Mouse (Mus musculus) cerebellum, adult (tissue): Measurements from ENCODE around the gene Ankdd1a.

ENCODE experiments used
- ATAC-seq: cut with Nextera tagmentation; 2 replicates; pipeline ENCODE4 v1.9.2; 2017; ENCODE audit warnings: mild to moderate bottlenecking, moderate library complexity, mixed read lengths; ENCODE audit not compliant: insufficient number of reproducible peaks, low FRiP score, low TSS enrichment

Ankdd1a gene

GRCm38 (mm10) chr9:65512520-65512919, 7.5 kb downstream of the Ankdd1a start:
- no peak for ATAC-seq

- no peak for ATAC-seq
These were observed 11.5 kb downstream of the Ankdd1a start for GRCm38 (mm10) chr9:65508449-65508848.

GRCm38 (mm10) chr9:65502721-65503505, 17.1 kb downstream of the Ankdd1a start:
- ATAC-seq, result no peak

GRCm38 (mm10) chr9:65502146-65502545, 17.8 kb downstream of the Ankdd1a start:
- no peak for ATAC-seq

GRCm38 (mm10) chr9:65492851-65493250, 27.1 kb downstream of the Ankdd1a start:
- no peak for ATAC-seq

- no peak for ATAC-seq
These were observed 27.6 kb downstream of the Ankdd1a start for GRCm38 (mm10) chr9:65492351-65492750.

GRCm38 (mm10) chr9:65491476-65491875, 28.5 kb downstream of the Ankdd1a start:
- no peak for ATAC-seq

- no peak for ATAC-seq
These were observed 39.9 kb downstream of the Ankdd1a start for GRCm38 (mm10) chr9:65480071-65480470.

- ATAC-seq, result no peak
These were observed 40.8 kb downstream of the Ankdd1a start for GRCm38 (mm10) chr9:65479158-65479557.

GRCm38 (mm10) chr9:65472769-65473168, 47.2 kb downstream of the Ankdd1a start:
- ATAC-seq, result no peak

GRCm38 (mm10) chr9:65467686-65468085, 52.3 kb downstream of the Ankdd1a start:
- no peak for ATAC-seq

GRCm38 (mm10) chr9:65465241-65465640, 54.8 kb downstream of the Ankdd1a start:
- ATAC-seq, result no peak

- ATAC-seq, result no peak
These were observed 55.8 kb downstream of the Ankdd1a start for GRCm38 (mm10) chr9:65464161-65464560.

- ATAC-seq, result no peak
These were observed 57.4 kb downstream of the Ankdd1a start for GRCm38 (mm10) chr9:65462544-65462943.

GRCm38 (mm10) chr9:65460732-65461442, 59.1 kb downstream of the Ankdd1a start, which contains the start of gene Spg21:
Spg21 (plus strand) TSS chr9:65460947.
- ATAC-seq, result peak; percentile 90

- no peak for ATAC-seq
These were observed 59.8 kb downstream of the Ankdd1a start for GRCm38 (mm10) chr9:65460198-65460597.

GRCm38 (mm10) chr9:65458975-65459374, 61.0 kb downstream of the Ankdd1a start:
- ATAC-seq, result no peak

- ATAC-seq, result no peak
These were observed 72.0 kb downstream of the Ankdd1a start for GRCm38 (mm10) chr9:65447951-65448350.

- no peak for ATAC-seq
These were observed 75.3 kb downstream of the Ankdd1a start for GRCm38 (mm10) chr9:65444692-65445091.
